Mouse (Mus musculus) 3T3-L1 (cell line): ENCODE measurements at regions not wholly inside any gene's neighbourhood (a gene's known extent, or its start where the extent isn't known, plus 50 kb on each side); places are given as distances from the start of the nearest gene placed in this dataset.
"Not testable (repeated sequence)": the region's sequence is repeated elsewhere in the genome, so short reads cannot be mapped to it uniquely, and the experiment has no call there.

Experiments used
- DNase-seq: peaks from one replicate; pipeline ENCODE4 v3.0.0-alpha.2; 2015; ENCODE audit warnings: low read depth, low spot score

- DNase-seq: no peak
Observed at GRCm38 (mm10) chr5:40441239-40441638, 686.0 kb upstream of the Hs3st1 start.

GRCm38 (mm10) chr5:40402721-40403120 is 647.4 kb upstream of the Hs3st1 start:
- no peak for DNase-seq

- no peak for DNase-seq
Observed at GRCm38 (mm10) chr5:40394798-40395197, 639.5 kb upstream of the Hs3st1 start.

GRCm38 (mm10) chr5:40389591-40389990 is 634.3 kb upstream of the Hs3st1 start:
- no peak for DNase-seq

- peak; percentile 35 for DNase-seq
Observed at GRCm38 (mm10) chr5:40366956-40367355, 611.7 kb upstream of the Hs3st1 start.

GRCm38 (mm10) chr5:40331237-40331636 is 576.0 kb upstream of the Hs3st1 start:
- no peak for DNase-seq

GRCm38 (mm10) chr5:40308510-40308909 is 553.2 kb upstream of the Hs3st1 start:
- no peak for DNase-seq

GRCm38 (mm10) chr5:40304777-40305176 is 549.5 kb upstream of the Hs3st1 start:
- not testable (repeated sequence) for DNase-seq

GRCm38 (mm10) chr5:40294868-40295693 is 539.8 kb upstream of the Hs3st1 start:
- DNase-seq: no peak

GRCm38 (mm10) chr5:40282330-40282729 is 527.1 kb upstream of the Hs3st1 start:
- DNase-seq: no peak

GRCm38 (mm10) chr5:40246664-40247063 is 491.4 kb upstream of the Hs3st1 start:
- DNase-seq: no peak
